Mouse (Mus musculus) thymus, postnatal 4 days (tissue): ENCODE results near the gene Loxl3.
A peak's percentile ranks its signal among the peaks of the same experiment; 100 is the strongest.

Experiments used
- DNase-seq: peaks from one replicate; pipeline ENCODE4 v3.0.0; 2021

Gene Loxl3

DNA sequence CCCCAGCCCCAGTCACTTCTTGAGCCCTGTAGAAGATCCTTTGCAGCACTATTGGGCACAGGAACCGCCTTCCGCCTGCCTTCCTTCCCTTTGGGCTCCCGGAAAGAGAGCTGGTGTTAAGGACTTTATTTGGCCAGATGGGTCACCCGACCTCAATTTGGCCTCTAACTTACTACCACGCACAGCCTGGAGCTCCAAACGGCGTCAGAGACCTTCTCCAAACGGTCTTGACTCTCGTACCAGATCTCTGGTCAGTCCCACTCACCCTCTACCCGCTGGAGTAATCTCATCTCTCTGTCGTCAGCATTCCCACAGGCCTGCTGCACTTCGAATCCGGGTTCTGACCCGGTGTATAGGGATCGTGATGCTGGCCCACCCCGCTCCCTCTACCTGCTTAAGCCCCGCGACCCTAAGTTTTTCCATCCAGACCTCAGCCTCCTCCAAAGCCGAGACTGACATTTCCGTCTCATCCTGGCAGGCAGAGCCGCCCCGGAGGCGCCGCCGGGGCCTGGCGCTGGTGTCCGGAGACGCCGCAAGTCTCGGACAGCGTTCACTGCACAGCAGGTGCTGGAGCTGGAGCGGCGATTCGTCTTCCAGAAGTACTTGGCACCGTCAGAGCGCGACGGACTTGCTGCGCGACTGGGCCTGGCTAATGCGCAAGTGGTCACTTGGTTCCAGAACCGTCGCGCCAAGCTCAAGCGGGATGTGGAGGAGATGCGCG is 53.4 kb downstream of the Loxl3 start:
- DNase-seq, result no peak

- DNase-seq, result no peak
Observed at GRCm38 (mm10) chr6:83087926-83088260, 53.9 kb downstream of the Loxl3 start.

DNA sequence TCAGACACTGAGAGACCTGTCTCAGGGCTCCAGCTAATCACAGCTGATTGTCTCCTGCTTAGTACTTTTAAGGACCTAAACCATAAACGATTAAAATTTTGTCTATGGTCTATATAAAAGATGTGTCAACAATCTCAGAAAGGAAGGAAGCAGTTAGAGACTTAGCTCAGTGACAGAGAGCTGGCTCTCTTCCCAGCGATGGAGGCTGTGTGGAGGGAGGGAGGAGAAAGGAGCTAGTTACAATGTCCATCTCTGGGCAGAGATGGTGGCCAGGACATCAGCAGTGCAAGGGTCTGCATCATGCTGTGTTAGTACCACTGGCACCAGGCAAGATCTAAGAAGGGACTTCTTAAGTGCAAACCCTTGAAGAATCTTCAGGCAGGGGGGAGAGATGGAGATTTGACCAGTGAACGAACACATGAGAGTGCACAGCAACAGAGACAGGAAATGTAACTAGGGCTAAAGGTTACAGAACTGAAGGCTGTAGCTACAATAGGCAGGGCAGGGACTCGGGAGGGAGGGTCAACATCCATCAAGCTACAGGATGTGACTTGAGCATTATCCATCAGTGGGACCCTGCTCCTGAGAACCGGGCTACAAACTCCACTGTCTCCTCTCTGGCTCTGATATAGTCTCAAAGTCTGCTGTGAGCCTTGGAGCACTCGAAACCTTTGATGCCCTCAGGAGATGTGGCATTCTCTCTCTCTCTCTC is 58.6 kb downstream of the Loxl3 start:
- DNase-seq, result no peak

DNA sequence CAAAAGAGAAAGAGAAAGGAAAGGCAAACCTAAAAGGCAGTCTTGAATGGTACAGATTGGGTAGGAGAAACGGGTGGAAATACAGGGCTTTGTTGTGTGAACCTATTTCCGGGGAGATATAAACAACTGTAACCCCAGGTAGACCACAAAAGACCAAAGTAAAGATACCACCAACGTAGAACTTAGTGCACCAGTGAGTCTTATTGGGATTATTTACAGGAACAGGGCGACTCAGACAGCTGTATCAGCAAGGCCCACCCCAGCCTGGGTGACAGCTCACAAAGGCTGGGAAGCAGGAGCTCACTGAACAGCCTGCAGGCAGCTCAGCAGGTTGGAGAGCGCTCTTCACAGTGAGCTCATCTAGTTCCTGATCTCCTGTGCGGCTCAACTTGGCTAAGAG is 62.0 kb downstream of the Loxl3 start:
- DNase-seq, result peak; percentile 59

DNA sequence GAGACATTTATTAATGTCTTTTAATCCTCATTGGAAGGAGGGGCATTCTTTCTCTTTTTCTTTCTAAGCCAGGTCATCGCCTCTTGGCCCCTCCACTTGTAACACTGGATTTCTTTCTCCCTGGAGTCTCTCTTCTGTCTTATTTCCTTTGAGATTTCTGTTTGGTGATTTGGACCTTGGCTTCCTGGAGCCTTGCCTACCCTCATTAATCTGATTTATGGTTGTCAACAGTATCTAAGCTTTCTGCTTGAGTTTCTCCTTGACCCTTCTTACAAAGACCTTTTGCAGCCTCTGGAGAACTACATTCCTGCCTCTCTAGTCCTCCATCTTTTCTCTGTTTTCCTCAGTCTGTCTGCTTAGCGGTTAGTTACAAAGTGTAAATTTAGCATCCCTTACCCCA is 64.4 kb downstream of the Loxl3 start:
- DNase-seq, result no peak

DNA sequence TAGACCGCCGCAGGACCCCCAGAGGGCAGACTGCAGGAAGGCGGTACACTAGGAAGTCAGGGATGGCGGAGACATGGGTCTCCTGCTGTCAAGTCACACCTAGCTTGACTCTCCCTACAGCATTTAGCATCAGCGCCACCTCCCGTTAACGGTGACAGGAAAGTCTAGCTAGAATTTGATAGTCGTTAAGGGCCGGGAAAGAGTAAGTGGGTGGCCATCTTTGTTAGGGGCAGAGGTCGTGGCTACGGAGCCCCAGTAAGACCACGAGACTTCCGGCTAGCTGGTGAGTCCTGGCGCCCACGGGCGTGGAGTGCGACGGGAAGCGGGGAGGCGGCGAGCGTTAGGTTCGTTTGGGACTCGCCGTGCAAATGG is 67.3 kb downstream of the Loxl3 start, which contains the start of the genes Ccdc142 and Gm42688:
TSS of gene Ccdc142 (plus strand) at position 286 of the 372 bp plus-strand sequence.
TSS of gene Gm42688 (plus strand) at position 302 of the 372 bp plus-strand sequence.
- DNase-seq, result peak; percentile 94

DNA sequence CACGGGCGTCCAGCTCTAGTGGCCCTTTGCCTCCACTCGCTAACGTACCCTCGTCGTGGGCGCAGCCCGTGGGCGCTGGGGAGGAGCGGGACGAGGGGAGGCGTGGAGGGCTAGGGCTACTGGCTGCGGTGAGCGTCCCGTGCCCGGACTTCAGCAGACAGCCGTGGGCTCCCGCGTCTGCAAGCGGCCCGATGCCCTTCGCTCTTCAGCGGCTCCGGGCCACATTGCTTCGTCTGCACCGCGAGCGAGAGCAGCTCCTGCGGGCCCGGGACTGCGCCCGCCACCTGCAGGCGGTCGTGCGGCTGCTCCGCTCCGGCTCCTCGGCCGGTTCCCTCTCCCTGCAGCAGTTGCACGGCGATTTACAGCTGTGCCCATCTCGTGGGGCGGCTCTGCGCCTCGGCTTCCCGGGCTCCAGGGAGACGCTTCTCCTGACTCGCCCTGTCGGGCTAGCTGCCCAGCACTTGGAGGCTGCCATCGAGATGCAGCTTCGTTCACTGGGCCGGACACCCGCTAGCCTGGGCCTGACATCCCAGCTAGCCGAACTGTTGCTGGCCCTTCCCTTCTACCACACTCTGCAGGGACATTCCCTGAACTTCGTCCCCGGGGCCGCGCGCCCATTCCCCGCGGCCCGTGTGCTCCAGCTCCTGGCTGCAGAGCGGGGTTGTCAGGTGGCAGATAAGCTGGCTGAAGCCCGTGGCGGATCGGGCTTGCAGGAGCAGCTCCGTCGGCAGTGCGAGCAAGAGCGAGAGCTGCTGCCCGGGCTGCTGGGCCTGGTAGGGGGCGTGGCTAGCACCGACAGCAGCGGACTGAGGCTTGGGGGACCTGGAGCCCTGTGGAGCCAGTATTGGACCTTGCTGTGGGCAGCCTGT is 67.9 kb downstream of the Loxl3 start:
- peak; percentile 88 for DNase-seq
